Mouse (Mus musculus) retina, postnatal 1 day (tissue): ENCODE measurements at regions not wholly inside any gene's neighbourhood (a gene's known extent, or its start where the extent isn't known, plus 50 kb on each side); places are given as distances from the start of the nearest gene placed in this dataset.

Experiments used
- DNase-seq: peaks from one replicate; pipeline ENCODE4 v3.0.0-alpha.2; 2012

DNA sequence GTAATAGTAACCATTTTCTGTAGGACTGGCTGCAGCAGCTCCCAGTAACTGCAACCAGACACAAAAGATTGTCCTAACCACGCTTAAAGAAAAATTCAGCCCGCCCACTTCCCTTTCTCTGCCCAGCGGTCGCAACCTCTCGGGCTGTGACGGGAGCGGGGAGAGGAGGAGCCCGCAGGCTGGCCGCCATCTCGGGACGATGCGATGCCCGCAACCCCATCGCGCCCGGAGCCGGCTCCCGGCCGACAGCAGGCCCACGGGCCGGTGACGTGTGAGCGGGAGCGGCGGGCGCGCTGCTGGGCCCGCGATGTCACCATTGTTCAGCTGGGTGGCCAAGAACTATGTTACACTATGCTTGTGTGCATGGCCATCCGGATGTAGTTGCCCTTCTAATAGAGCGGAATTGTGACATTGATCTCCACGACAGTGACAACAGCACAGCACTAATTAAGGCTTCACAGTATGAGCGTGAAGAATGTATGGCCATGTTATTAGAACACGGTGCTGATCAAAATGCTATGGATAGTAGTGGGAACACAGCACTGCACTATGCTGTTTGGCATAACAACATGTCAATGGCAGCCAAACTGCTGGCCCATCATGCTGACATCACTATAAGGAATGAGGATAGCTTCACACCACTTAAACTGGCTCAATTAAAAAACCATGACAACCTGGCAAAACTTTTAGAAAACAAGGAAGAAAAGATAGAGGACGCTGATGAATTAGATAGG lies 59.2 kb upstream of the C2cd4b start:
- DNase-seq = peak; percentile 73

GRCm38 (mm10) chr9:67708246-67708960 lies 50.8 kb upstream of the C2cd4b start:
- DNase-seq = no peak
